Mouse (Mus musculus) forebrain, embryonic 11.5 days (tissue): ENCODE measurements around the gene Get4. TPM values are rescaled to one million over a fixed set of nuclear protein-coding genes. Genes with fewer than 3 reads are reported as not detected.

ENCODE experiments used
- ATAC-seq: fragments of 200-750 bp; cut with Nextera tagmentation; replicated peaks from 2 replicates; pipeline ENCODE4 v1.8.0; 2017; ENCODE audit warnings: moderate TSS enrichment; ENCODE audit not compliant: low FRiP score
- DNase-seq: peaks from one replicate; pipeline ENCODE4 v3.0.0-alpha.2; 2017; ENCODE audit warnings: low spot score
- H3K27ac ChIP-seq: fragments of 300-500 bp; sonication (generic); 2 replicates; pipeline ENCODE4 v1.5.1; 2014; ENCODE audit warnings: low read depth, low read length
- H3K27me3 ChIP-seq: fragments of 300-500 bp; sonication (generic); 2 replicates; pipeline ENCODE4 v1.6.1; 2014; ENCODE audit warnings: mild to moderate bottlenecking, low read length, mixed read lengths; ENCODE audit not compliant: control insufficient read depth, insufficient read depth
- H3K36me3 ChIP-seq: fragments of 300-500 bp; sonication (generic); 2 replicates; pipeline ENCODE4 v1.6.1; 2014; ENCODE audit warnings: mild to moderate bottlenecking, low read length, moderate library complexity, mixed read lengths; ENCODE audit not compliant: control insufficient read depth, insufficient read depth
- H3K4me1 ChIP-seq: fragments of 300-500 bp; sonication (generic); replicated peaks from 2 replicates; pipeline ENCODE4 v1.6.1; 2014; ENCODE audit warnings: low read length, mixed read lengths; ENCODE audit not compliant: control insufficient read depth, insufficient read depth
- H3K4me2 ChIP-seq: fragments of 300-500 bp; sonication (generic); 2 replicates; pipeline ENCODE4 v1.6.1; 2014; ENCODE audit warnings: low read depth, mild to moderate bottlenecking, low read length, moderate library complexity, mixed read lengths; ENCODE audit not compliant: severe bottlenecking
- H3K4me3 ChIP-seq: fragments of 300-500 bp; sonication (generic); 2 replicates; pipeline ENCODE4 v1.5.1; 2014; ENCODE audit warnings: low read depth, low read length
- H3K9ac ChIP-seq: fragments of 300-500 bp; sonication (generic); 2 replicates; pipeline ENCODE4 v1.6.1; 2014; ENCODE audit warnings: low read length
- H3K9me3 ChIP-seq: fragments of 300-500 bp; sonication (generic); 2 replicates; pipeline ENCODE4 v1.6.1; 2016; ENCODE audit warnings: low read length, mixed read lengths; ENCODE audit not compliant: control insufficient read depth
- WGBS: fragments of 180-500 bp; shearing (Covaris S2); extraction: QIAGEN DNeasy Blood & Tissue Kit; methylation state at CpG from one replicate; pipeline ENCODE4 v1.1.7; 2014; 5-methylcytosine and 5-hydroxymethylcytosine counted together
- polyA plus RNA-seq: library from polyadenylated mRNA; unstranded; fragments of >200 nt; fragmentation: Nextera tagmentation; extraction: Ambion mirVana; gene quantifications from 2 replicates; pipeline ENCODE4 v1.2.1, GENCODE M21; 2014

Gene Get4
- polyA plus RNA-seq, 1 experiment from 2014 or later, result 148 TPM

GRCm38 (mm10) chr5:139313536-139313935 lies 61.4 kb downstream of the Get4 start:
- Histone ChIP-seq H3K36me3 (no peaks in the 10 kb centered on the region), H3K27me3 (no peaks in the 10 kb centered on the region), H3K27ac (no peak overlapping the region), H3K4me1 (no peaks in the 10 kb centered on the region), H3K4me2 (no peak overlapping the region), H3K9ac (no peak overlapping the region), H3K9me3 (no peaks in the 10 kb centered on the region), H3K4me3 (no peak overlapping the region)
- no peak for ATAC-seq
- no peak for DNase-seq
- 87% methylated on average over 9 of the region's 9 CpGs for WGBS

DNA sequence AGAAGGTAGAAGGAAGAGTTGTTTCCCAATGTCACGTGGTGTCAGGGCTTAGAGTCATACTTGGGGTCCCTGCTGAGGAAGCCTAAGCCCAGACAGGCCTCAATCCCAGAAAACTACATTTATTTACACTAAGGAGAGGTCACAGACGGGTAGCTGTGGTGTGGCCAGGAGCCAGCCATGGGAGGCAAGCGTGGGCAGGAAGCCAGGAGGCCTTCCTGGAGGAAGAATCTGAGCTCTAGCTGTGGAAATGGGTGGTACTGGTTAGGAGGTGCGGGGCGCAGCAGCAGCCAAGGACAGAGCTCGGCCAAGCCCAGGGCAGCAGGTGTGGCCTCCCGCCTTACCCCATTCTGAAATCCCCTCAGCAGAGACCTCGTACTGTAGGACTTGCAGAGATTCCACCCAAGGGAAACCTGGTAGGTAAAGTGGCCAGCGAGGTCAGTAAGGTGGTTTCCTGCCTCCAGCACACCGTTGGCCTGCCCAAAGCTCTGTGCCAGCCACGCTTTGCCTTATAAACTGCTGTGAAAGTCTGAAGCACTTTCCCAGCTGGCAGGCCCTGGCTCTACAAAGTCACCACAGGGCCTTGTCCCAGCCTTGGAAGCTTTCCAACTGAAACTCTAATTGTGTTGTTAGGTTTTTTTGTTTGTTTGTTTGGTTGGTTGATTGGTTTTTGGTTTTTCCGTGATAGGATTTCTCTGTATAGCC lies 63.0 kb downstream of the Get4 start:
- WGBS, result 84% methylated on average over 12 of the region's 12 CpGs
- Histone ChIP-seq H3K36me3 (no peaks in the 10 kb centered on the region), H3K4me3 (no peak overlapping the region), H3K9ac (no peak overlapping the region), H3K4me1 (no peaks in the 10 kb centered on the region), H3K27ac (no peak overlapping the region), H3K27me3 (no peaks in the 10 kb centered on the region), H3K9me3 (no peaks in the 10 kb centered on the region), H3K4me2 (no peak overlapping the region)
- no peak for DNase-seq
- no peak for ATAC-seq

- Histone ChIP-seq H3K27ac (no peak overlapping the region), H3K4me2 (no peak overlapping the region), H3K4me1 (no peaks in the 10 kb centered on the region), H3K9me3 (no peaks in the 10 kb centered on the region), H3K36me3 (no peaks in the 10 kb centered on the region), H3K27me3 (no peaks in the 10 kb centered on the region), H3K9ac (no peak overlapping the region), H3K4me3 (no peak overlapping the region)
- 69% methylated on average over 6 of the region's 6 CpGs for WGBS
- DNase-seq, result no peak
- no peak for ATAC-seq
Measured at GRCm38 (mm10) chr5:139316982-139317675, 65.0 kb downstream of the Get4 start.

DNA sequence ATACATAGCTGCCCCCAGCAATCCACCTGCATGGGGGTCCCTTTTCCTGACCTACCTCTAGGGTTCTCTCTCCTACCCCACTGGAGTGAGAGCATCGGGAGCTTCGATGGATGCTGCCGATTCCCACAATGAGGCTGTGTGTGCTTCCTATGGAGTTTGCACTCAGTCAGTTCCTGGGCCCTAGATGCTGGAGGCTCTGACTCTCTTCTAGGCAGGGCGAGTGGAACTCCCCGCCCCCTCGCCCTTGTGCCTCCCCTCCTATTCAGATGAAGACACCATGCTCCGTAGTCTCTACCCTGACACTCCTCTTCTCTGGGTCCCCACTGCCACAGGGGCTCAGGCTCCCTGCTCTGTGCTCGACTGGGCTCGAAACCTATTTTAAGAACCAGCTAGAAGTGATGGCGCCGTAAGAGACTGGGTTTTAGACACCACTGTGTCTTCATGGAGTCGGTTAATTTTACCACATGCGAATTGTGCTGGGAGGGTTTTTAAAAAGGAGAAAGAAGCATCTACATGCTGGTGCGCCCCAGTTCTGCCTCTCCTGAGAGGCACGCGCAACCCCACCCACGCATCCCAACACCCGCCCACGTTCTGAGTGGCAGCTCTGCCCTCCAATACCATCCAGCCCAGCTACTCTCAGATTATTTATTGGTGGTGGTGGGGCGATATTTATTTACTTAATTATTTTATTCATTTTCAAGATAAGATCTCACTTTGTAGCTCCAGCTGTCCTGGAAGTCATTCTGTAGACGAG lies 65.8 kb downstream of the Get4 start:
- H3K4me3 ChIP-seq, result no peak overlapping the region
- H3K9me3 ChIP-seq, result no peaks in the 10 kb centered on the region
- H3K27ac ChIP-seq, result no peak overlapping the region
- H3K4me2 ChIP-seq, result no peak overlapping the region
- no peak overlapping the region for H3K9ac ChIP-seq
- H3K4me1 ChIP-seq, result no peaks in the 10 kb centered on the region
- 65% methylated on average over 21 of the region's 21 CpGs for WGBS
- ATAC-seq, result no peak
- H3K36me3 ChIP-seq, result no peaks in the 10 kb centered on the region
- no peak for DNase-seq
- no peaks in the 10 kb centered on the region; the same call in 1 of the 2 replicates for H3K27me3 ChIP-seq

Other genes with a start within 250 kb of the Get4 start
- 10.9 and 13.0 TPM in 2 replicates for gene Prkar1b, start 102.3 kb upstream of the Get4 start, polyA plus RNA-seq
- 11.5 and 11.9 TPM in 2 replicates for gene Dnaaf5, start 102.1 kb upstream of the Get4 start, polyA plus RNA-seq
- 50.7 and 56.2 TPM in 2 replicates for gene Sun1, start 51.7 kb upstream of the Get4 start, polyA plus RNA-seq
- gene Adap1, start 73.3 kb downstream of the Get4 start, polyA plus RNA-seq, result 1.9 and 2.0 TPM in 2 replicates
- 103 and 130 TPM in 2 replicates for gene Cox19, start 99.1 kb downstream of the Get4 start, polyA plus RNA-seq
- gene Cyp2w1, start 100.3 kb downstream of the Get4 start, polyA plus RNA-seq, result not detected in 2 replicates
- gene Gpr146, start 125.4 kb downstream of the Get4 start, polyA plus RNA-seq, result 1.8 and 1.9 TPM in 2 replicates
- gene C130050O18Rik, start 153.0 kb downstream of the Get4 start, polyA plus RNA-seq, result 0.17 and 0.23 TPM in 2 replicates
- 1.7 and 1.9 TPM in 2 replicates for gene Gper1, start 170.8 kb downstream of the Get4 start, polyA plus RNA-seq
- 38.5 and 47.5 TPM in 2 replicates for gene 3110082I17Rik, start 208.2 kb downstream of the Get4 start, polyA plus RNA-seq
- 6.4 and 7.9 TPM in 2 replicates for gene Zfand2a, start 232.2 kb downstream of the Get4 start, polyA plus RNA-seq